Mouse (Mus musculus) kidney, postnatal 10 days (tissue): ENCODE measurements at regions not wholly inside any gene's neighbourhood (a gene's known extent, or its start where the extent isn't known, plus 50 kb on each side); places are given as distances from the start of the nearest gene placed in this dataset.
A peak's percentile ranks its signal among the peaks of the same experiment; 100 is the strongest.

Experiments used
- DNase-seq: peaks from one replicate; pipeline ENCODE4 v3.0.0; 2021; ENCODE audit warnings: mixed read lengths

- no peak for DNase-seq
These were observed 470.3 kb upstream of the Sall1 start for GRCm38 (mm10) chr8:89514270-89514669.

GRCm38 (mm10) chr8:89507639-89508038, 463.7 kb upstream of the Sall1 start:
- no peak for DNase-seq

DNA sequence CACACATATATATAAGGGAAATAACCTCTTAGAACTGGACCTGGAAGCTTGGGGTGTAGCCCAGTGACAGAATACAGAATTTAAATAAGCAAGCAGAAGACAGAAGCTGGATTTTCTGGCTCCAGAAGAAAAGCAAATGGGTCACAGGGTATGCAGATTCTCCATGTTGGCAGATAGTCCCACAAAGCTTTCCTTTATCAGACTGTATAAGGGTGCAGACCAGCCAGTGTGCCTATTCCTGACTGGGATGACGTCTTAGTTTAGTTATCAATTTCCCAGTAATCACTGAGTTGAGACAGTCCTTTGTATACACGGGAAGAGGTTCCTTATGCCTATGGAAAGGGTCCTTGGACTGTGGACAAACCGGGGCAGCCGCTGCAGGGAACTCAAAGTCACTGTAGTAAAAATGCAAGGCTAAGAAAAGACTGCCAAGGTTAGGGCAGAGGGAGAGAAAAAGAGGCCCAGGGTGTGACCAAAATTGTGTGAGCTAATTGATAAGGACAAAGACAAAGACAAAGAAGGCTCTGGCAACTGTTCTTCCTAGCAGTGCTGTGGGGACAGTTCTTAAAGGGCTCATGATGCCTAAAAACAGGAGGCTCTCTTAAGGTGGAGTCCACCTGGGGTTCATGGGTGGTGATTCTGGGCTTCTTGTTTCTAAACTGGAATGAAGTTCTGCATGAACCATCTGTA, 459.7 kb upstream of the Sall1 start:
- DNase-seq = no peak

DNA sequence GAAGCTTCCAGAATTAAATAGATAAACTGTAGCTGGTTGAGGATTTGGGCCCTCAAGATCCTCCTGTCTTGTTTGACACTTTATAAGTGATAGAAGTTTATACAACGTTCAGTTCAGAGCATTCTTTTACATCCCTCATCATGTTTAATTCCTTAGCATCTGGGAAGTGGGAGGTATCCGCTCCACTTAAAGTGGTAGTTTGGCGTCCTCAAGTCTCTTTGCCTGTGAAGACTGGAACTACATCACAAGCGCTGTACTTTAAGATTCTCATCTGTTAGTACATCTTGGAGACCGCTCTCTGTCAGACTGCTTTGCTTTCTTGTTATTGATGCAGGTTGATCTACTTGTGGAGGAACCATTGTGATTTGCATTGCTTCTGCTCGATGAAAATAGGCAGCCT, 459.1 kb upstream of the Sall1 start:
- DNase-seq = no peak

DNA sequence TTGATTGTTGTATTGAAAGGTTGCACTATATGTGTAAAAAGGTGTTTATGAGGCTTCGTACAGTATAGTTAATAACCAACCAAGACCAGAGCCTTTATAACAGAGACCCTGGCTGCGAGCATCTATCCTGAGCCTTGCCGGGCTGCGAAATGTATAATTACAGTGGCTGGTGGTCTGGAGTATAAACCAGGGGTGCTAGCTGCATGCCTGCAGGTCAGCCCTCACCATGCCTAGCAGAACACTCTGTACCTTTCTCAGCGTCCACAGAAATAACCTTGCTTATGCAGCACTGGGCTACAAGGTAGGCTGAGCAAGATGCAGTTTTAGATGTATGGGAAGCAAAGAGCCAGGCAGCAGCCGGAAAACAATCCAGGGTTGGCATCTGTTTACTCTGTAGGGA, 457.8 kb upstream of the Sall1 start:
- DNase-seq = no peak

GRCm38 (mm10) chr8:89499831-89500230, 455.9 kb upstream of the Sall1 start:
- DNase-seq = no peak

DNA sequence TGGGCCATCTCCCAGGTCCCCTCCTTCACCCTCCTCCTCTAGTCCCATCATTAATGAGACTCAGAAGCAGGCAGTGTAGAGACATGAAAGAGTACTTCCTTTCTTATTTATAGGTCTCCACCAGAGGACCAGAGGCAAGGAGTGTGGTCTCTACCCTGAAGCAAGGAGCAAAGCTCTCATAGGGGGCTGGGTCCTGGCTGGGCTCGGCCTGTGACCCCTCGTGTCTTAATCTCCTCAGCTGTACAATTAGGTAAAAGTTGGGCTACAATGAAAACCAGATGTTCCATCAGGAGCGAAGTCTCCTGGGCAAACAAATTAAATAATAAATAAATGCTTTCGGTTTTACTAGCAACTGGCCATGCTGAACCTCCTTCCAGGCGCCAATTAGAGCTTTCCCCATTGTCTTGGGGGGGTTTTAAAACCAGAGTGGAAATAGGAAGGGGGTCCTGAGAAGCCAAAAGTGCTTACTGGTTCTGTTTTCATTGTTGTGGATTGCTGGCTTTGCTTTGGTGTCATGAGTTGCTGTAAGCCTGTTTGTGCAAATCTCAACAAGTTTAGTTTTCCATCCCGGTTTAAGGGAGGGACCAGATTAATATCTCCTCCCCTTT, 454.2 kb upstream of the Sall1 start:
- DNase-seq = no peak

DNA sequence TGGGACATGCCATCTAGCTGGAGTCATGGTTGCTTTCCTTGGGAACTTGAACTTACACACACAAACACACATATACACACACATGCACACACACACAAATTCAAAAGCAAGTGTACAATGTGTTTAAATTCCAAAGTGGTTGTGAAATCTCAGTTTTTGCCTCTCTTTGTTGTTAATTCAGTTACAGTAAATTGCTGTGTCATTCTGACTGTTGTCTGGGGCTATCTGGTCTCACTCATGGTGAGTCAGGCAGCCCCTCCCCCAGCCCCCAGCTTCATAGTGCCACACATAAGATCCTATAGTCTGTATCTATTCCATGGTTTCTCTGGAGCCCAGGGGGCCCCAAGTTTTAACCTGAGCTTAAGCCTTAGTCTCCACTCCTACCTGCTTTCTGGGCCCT, 448.4 kb upstream of the Sall1 start:
- no peak for DNase-seq

GRCm38 (mm10) chr8:89482481-89482880, 438.5 kb upstream of the Sall1 start:
- peak; percentile 43 for DNase-seq

DNA sequence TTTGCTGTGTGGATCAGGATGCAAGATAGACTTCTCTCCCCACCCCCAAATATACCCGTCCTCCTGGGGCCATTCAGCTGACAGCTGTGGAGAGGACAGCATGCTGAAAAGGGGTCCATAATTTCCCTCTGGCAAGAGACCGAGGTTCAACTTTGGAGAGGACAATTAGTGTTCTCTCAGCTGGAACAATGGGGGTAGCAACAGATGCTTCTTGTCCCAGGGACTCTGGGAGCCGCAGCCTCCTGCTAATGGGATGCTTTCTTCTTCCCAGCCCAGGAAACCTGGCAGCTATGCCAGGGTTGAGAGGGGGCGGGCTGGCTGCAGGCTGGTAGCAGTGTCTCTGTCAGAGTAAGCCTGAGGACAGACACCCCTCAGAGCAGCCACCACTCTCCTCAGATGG, 433.0 kb upstream of the Sall1 start:
- no peak for DNase-seq

DNA sequence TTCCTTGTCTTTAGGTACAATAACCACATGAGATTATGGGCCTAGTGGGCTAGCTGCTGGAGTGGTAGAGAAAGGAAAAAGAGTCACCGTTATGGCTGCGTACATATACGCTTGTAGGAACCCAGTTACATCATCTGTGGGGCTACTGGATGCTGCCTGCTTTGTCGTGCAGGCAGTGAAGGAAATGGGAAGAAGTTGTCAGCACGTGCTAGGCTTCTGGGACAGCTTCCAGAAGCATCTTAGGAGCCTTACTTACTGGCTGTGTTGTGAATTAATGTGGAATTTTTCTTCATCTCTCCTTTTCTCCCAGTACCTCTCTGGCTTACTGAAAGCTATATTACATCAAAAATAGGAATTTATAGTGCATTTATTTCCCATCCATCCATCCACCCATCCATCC, 427.2 kb upstream of the Sall1 start:
- DNase-seq = no peak

GRCm38 (mm10) chr8:89468782-89469220, 424.8 kb upstream of the Sall1 start:
- no peak for DNase-seq

GRCm38 (mm10) chr8:89465211-89465753, 421.3 kb upstream of the Sall1 start:
- no peak for DNase-seq

- DNase-seq = no peak
These were observed 412.6 kb upstream of the Sall1 start for GRCm38 (mm10) chr8:89456517-89456916.

GRCm38 (mm10) chr8:89455731-89456130, 411.8 kb upstream of the Sall1 start:
- DNase-seq = no peak

- DNase-seq = no peak
These were observed 410.2 kb upstream of the Sall1 start for GRCm38 (mm10) chr8:89454197-89454596.

GRCm38 (mm10) chr8:89453724-89454123, 409.8 kb upstream of the Sall1 start:
- no peak for DNase-seq

DNA sequence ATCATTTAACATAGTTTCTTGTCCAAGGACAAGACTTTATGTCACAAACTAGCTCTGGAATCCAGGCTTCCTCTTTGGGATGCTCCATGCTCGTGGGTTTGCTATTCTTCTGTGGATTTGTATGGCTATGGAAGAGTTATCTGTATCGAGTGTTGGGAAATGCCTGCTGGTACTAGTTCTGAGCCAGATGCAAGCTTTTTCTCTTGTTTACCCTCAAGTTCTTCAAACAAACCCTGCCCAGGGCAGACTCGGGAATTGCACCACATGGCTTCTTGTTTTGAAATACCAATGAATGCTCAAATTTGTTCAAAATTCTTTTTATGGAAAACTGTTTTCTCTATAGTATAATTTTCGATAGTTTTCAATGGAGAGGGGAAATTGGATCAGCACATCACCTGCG, 400.5 kb upstream of the Sall1 start:
- DNase-seq = no peak

DNA sequence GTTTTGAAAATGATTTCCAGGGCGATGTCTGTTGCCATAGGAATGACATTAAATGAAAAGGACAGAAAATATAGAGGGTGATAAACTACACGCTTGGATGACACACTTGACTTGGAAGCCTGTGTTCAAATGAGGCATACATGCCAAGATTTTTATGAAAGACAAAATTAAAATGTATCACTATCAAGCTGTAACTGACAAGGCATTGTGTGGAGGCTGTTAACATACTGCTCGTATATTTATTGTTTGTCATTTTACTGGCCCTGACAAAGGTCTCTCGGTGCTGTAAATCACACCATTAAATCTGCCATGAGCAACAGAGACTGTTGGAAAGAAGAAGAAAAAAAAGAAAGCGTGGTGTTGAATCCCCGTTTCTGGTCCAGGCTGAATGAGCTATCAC, 395.3 kb upstream of the Sall1 start:
- DNase-seq = peak; percentile 42

DNA sequence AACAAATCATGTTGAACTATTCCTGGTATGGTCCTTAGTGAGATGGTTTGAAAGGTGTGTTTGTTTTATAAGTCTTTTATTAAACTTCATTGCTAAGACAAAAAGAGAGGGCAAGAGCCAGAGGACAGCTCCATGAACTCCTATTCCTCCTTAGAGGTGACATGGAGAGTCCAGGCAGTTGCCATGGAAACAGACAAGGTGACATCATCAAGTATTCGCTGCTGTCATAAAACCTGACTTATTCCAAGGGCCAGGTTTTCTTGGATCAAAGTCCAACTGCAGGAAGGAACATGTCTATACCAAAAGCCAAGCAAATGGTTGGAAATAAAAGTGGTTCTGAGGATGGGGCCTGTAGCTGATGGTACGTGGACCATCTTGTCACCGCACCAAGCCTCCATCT, 383.0 kb upstream of the Sall1 start:
- no peak for DNase-seq

DNA sequence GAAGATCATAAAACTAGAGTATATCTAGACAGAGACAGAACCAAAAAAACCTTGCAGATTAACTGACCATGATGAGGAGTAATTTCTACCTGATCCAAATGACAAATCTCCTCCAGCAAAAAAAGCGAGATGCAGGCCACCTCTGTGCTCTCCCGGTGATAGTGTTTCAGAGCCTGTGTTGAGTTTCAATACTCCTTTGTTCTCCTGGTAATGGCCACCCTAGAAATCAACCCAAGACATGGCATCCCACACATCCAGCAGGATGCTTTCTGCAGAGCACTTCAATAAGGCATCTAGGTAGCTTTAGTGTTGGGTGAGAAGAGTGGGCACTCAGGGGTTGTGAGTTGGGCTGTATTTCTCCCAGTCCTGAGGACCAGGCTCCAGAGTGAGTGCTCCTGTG, 371.3 kb upstream of the Sall1 start:
- DNase-seq = no peak

DNA sequence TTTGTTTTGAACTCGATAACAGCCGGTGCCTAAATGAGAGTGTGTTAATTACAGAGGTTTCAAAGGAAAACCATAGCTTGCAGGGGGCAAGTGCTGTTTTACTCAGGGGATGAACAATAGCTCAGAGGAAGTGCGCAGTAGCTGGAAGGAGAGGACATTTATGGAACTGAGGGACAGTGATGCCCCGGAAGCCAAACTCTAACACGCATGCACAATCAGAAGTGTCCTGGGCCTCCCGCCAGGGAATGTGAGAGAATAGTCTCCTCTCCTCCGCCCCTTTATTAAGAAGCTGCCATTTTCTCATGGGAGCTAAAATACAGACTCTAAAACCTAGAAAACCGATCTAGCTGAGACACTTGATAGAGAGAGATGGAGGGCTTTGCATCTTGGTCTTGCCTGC, 368.5 kb upstream of the Sall1 start:
- peak; percentile 25 for DNase-seq

GRCm38 (mm10) chr8:89412046-89412445, 368.1 kb upstream of the Sall1 start:
- DNase-seq = peak; percentile 15

DNA sequence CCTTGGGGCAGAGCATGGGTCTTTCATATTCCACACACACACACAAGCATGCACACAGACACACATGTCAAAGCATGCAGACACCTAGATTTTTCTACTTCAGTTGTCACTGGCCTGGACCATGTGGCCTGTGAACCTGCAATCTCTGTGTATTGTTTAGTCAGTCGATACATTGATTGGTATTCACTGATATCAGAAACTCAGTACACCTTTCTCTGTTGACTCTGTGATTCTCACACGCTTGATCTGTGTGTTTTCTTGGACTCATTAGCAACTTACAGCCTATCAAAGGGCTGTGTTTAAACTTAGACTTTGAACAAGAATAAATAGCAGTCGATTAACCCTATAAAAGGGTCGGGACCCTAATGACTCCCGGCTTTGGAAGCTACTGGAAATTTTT, 362.7 kb upstream of the Sall1 start:
- DNase-seq = no peak

- no peak for DNase-seq
These were observed 360.3 kb upstream of the Sall1 start for GRCm38 (mm10) chr8:89404287-89404686.
